Comparison of ENCODE assay signal across 26 mouse cellular contexts in the genomic region with DNA sequence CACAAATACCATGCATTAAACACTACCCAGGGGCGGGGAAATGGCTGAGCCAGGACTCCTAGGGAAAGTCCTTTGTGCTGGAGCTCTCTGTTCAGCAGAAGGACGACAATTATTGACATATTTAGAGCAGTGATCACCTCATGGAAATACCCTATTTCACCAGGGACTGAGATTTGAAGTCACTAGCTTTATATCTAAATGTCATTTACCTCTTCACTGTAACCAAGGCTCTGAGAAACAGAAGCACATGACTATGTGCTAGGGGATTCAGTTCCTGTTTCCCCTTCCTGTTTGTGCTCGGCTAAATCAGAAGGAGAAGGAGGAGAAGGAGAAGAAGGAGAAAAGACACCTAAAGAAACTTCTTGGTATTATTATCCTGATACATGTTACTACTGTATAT. TPM values are rescaled to one million over a fixed set of nuclear protein-coding genes. Genes with fewer than 3 reads are reported as not detected.
DNase-seq lines count a peak whose midpoint lies in the region; ATAC-seq and TF ChIP-seq lines count a peak whose summit lies in the region.
"Had no signal": no experiment of that assay in that cellular context is flagged by ENCODE, and none has a peak within 500 bp of the region (broad histone marks: within the 10 kb centered on the region; RNA-seq: fewer than 3 reads in every experiment).

No protein-coding gene starts in this region.

- peak; percentile 75 for ATAC-seq in CD4-positive, CD25-positive, alpha-beta regulatory T cell, adult 4 months
- peak; percentile 70 for ATAC-seq in common myeloid progenitor, adult 5-6 weeks (replicated peaks; ENCODE audit: low read depth, poor library complexity, severe bottlenecking)
- ATAC-seq in megakaryocyte progenitor cell, adult 5-6 weeks (replicated peaks; ENCODE audit: poor library complexity): peak; percentile 56
- ATAC-seq in forebrain, embryonic 16.5 days: no peak
- no peak for ATAC-seq in forebrain, postnatal 0 days
- ATAC-seq: midbrain, embryonic 15.5 days had no signal

- 75% methylated on average over 3 of the region's 3 CpGs for WGBS in forebrain, embryonic 16.5 days
- 83% methylated on average over 3 of the region's 3 CpGs for WGBS in forebrain, postnatal 0 days

- H3K4me1 ChIP-seq in forebrain, embryonic 16.5 days (replicated peaks; ENCODE audit: control insufficient read depth, insufficient read depth, low read length): no peaks in the 10 kb centered on the region
- H3K4me1 ChIP-seq in forebrain, postnatal 0 days (ENCODE audit: insufficient read depth): no peaks in the 10 kb centered on the region
- H3K4me1 ChIP-seq: forebrain, embryonic 10.5 days; heart, embryonic 13.5 days; limb, embryonic 12.5 days; liver, embryonic 13.5 days; midbrain, embryonic 15.5 days; neural tube, embryonic 13.5 days had no signal

- no peaks in the 10 kb centered on the region for H3K9me3 ChIP-seq in forebrain, embryonic 16.5 days (ENCODE audit: control insufficient read depth, low read length)
- H3K9me3 ChIP-seq in forebrain, postnatal 0 days (ENCODE audit: low read length): no peaks in the 10 kb centered on the region
- H3K9me3 ChIP-seq: forebrain, embryonic 10.5 days; G1E; heart, embryonic 13.5 days; limb, embryonic 12.5 days; liver, embryonic 13.5 days; midbrain, embryonic 15.5 days; neural tube, embryonic 13.5 days had no signal

- no peak overlapping the region for H3K4me3 ChIP-seq in forebrain, embryonic 16.5 days (replicated peaks; ENCODE audit: low read length)
- H3K4me3 ChIP-seq in forebrain, postnatal 0 days (ENCODE audit: low read depth, low read length): no peak overlapping the region
- H3K4me3 ChIP-seq: forebrain, embryonic 10.5 days; heart, embryonic 13.5 days; limb, embryonic 12.5 days; liver, embryonic 13.5 days; midbrain, embryonic 15.5 days; myocyte; neural tube, embryonic 13.5 days had no signal

- peak; percentile 50 to 55 for DNase-seq in B cell, adult 2 months
- no peak for DNase-seq in left cerebral cortex, postnatal 14 days (ENCODE audit: low spot score in 2 of 2)
- DNase-seq in forebrain, postnatal 0 days: no peak
- no peak for DNase-seq in thymus, postnatal 4 days
- DNase-seq: adrenal gland, postnatal 14 days; cerebellum, adult 9-10 months; kidney, adult 8-10 months; kidney, postnatal 14 days; layer of hippocampus, postnatal 36 days; liver, embryonic 13.5 days; lung, embryonic 14.5 days; right cerebral cortex, adult 18-20 months; right cerebral cortex, postnatal 4 days; thymus, postnatal 14 days had no signal

- no peak for TF ChIP-seq CTCF in forebrain, postnatal 0 days (IDR thresholded peaks at IDR 0.05; ENCODE audit: low read depth)

- H3K27ac ChIP-seq in forebrain, embryonic 16.5 days (ENCODE audit: low read length): no peak overlapping the region
- no peak overlapping the region for H3K27ac ChIP-seq in forebrain, postnatal 0 days (ENCODE audit: low read depth, low read length)
- H3K27ac ChIP-seq: forebrain, embryonic 10.5 days; heart, embryonic 13.5 days; hindbrain, embryonic 14.5 days; limb, embryonic 12.5 days; liver, embryonic 13.5 days; midbrain, embryonic 15.5 days; neural tube, embryonic 13.5 days had no signal

- no peaks in the 10 kb centered on the region for H3K36me3 ChIP-seq in forebrain, embryonic 16.5 days (ENCODE audit: control insufficient read depth, insufficient read depth)
- H3K36me3 ChIP-seq in forebrain, postnatal 0 days (ENCODE audit: insufficient read depth): no peaks in the 10 kb centered on the region
- H3K36me3 ChIP-seq: forebrain, embryonic 10.5 days; G1E; heart, embryonic 13.5 days; limb, embryonic 12.5 days; liver, embryonic 13.5 days; midbrain, embryonic 15.5 days; neural tube, embryonic 13.5 days had no signal

- H3K4me2 ChIP-seq in forebrain, embryonic 16.5 days (ENCODE audit: low read length): no peak overlapping the region
- no peak overlapping the region for H3K4me2 ChIP-seq in forebrain, postnatal 0 days (ENCODE audit: low read depth)
- H3K4me2 ChIP-seq: heart, embryonic 13.5 days; hindbrain, embryonic 14.5 days; limb, embryonic 12.5 days; liver, embryonic 13.5 days; lung, embryonic 14.5 days; midbrain, embryonic 15.5 days; neural tube, embryonic 13.5 days had no signal

- H3K9ac ChIP-seq in forebrain, embryonic 16.5 days (replicated peaks; ENCODE audit: low read depth, low read length): no peak overlapping the region
- no peak overlapping the region for H3K9ac ChIP-seq in forebrain, postnatal 0 days
- H3K9ac ChIP-seq: heart, embryonic 13.5 days; hindbrain, embryonic 14.5 days; limb, embryonic 12.5 days; liver, embryonic 13.5 days; lung, embryonic 14.5 days; midbrain, embryonic 15.5 days; neural tube, embryonic 13.5 days had no signal

- no peaks in the 10 kb centered on the region for H3K27me3 ChIP-seq in forebrain, embryonic 16.5 days (replicated peaks; ENCODE audit: control insufficient read depth, insufficient read depth, low read length)
- no peaks in the 10 kb centered on the region for H3K27me3 ChIP-seq in forebrain, postnatal 0 days (ENCODE audit: insufficient read depth, low read length)
- H3K27me3 ChIP-seq: heart, embryonic 13.5 days; limb, embryonic 12.5 days; liver, embryonic 13.5 days; midbrain, embryonic 15.5 days; neural tube, embryonic 13.5 days had no signal

- intact Hi-C loops in left cerebral cortex, postnatal 14 days (cut with DNase I): no loop called here

RNA-seq across cellular contexts. Expression of gene Rel, which starts 52.5 kb away (rescaled TPM):
- polyA plus RNA-seq in CD4-positive, CD25-positive, alpha-beta regulatory T cell, adult 4 months (2017; shearing (Covaris generic)): 10 to 100 TPM; 24.2 to 25.8 TPM
- 12.0 and 17.2 TPM in 2 replicates for total RNA-seq in common myeloid progenitor, adult 5-6 weeks (2017)
- 20.7 and 25.9 TPM in 2 replicates for total RNA-seq in megakaryocyte progenitor cell, adult 5-6 weeks (2015)
- total RNA-seq in megakaryocyte progenitor cell, adult 5-6 weeks (2017): 8.1 and 8.9 TPM in 2 replicates
- polyA plus RNA-seq in forebrain, embryonic 16.5 days (2015; fragmentation: Nextera tagmentation; extraction: Ambion mirVana): 0.27 and 0.45 TPM in 2 replicates
- 1 to 10 TPM; 4.3 TPM for total RNA-seq in left cerebral cortex, postnatal 14 days (2021)
- total RNA-seq in forebrain, postnatal 0 days (2014; rRNA removed): 0.46 and 0.48 TPM in 2 replicates
- polyA plus RNA-seq in forebrain, postnatal 0 days (2015; fragmentation: Nextera tagmentation; extraction: Ambion mirVana): 0.33 and 0.39 TPM in 2 replicates

Comparison
In these comparisons a context has a peak if more than half of its experiments do, and no peak if none do; other contexts are left out.
1. DNase-seq: peak in B cell, adult 2 months (2 of 2); none in left cerebral cortex, postnatal 14 days (0 of 2), forebrain, postnatal 0 days (single experiment) and thymus, postnatal 4 days (single experiment).
2. ATAC-seq: peak in CD4-positive, CD25-positive, alpha-beta regulatory T cell, adult 4 months (single experiment), common myeloid progenitor, adult 5-6 weeks (single experiment) and megakaryocyte progenitor cell, adult 5-6 weeks (single experiment); none in forebrain, embryonic 16.5 days (single experiment) and forebrain, postnatal 0 days (single experiment).